Mouse (Mus musculus): Measurements from ENCODE around the gene Resf1. TPM values are rescaled to one million over a fixed set of nuclear protein-coding genes. Genes with fewer than 3 reads are reported as not detected.
"Not testable (repeated sequence)": the region's sequence is repeated elsewhere in the genome, so short reads cannot be mapped to it uniquely, and the experiment has no call there.

Resf1 gene
- total RNA-seq, 2 experiments from 2014 or later = 11.3 to 13.1 TPM

DNA sequence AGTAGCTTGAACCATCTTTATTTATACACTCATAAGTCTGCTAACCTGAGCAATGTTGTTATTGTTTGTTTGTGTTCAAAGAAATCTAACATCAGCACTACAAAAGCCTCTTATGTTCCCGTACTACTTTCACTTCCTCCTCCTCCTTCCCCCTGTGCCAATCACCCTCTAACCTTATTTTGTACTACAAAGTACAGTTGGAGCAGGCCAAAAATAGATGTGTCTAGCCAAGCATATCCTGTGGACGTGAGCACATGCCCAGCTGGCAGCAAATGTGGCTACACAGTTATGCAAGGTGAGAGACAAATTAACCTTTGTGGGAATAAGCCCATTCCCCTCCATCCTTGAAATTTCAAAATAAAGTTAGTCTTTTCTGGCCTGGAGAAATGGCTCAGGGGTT, 34.6 kb downstream of the Resf1 start:
- DNase-seq (ENCODE audit: low spot score) = no peak

DNA sequence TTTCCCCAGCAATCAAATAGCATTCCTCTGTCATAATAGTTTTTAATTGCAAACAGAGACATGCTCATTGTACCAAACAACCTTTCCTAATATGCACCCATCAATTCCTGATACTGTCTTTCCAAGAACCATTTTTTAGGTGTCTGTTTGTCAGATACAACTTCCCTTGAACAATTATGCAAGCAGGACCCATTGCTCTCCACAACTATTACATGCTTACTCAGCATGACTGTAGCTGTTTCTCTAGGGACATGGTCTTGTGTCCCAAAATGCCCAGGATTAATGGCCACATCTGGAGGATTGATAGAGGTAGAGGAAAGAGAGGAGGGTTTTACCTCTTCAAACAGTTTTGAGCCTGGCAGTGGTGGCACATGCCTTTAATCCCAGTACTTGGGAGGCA, 35.2 kb downstream of the Resf1 start:
- no peak for DNase-seq (ENCODE audit: low spot score)

DNA sequence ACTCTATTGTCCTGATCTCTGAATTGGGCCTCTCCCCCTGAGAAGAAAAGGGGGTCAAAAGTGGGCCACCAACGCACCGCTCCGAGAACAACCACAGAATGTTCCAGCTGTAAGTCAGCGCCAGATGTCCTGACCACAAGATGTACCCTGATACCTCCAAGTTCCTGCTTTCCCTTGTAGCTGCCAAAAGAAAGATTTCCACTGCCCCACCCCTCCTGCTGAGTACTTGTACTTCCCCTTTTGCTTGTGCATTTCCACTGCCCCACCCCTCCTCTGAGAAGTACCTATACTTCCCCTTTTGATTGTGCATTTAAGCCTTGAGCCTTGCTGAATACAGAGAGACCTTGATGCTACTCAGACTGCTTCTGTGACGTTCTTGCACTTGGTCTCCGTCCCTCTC, 39.0 kb downstream of the Resf1 start:
- DNase-seq (ENCODE audit: low spot score) = not testable (repeated sequence)

DNA sequence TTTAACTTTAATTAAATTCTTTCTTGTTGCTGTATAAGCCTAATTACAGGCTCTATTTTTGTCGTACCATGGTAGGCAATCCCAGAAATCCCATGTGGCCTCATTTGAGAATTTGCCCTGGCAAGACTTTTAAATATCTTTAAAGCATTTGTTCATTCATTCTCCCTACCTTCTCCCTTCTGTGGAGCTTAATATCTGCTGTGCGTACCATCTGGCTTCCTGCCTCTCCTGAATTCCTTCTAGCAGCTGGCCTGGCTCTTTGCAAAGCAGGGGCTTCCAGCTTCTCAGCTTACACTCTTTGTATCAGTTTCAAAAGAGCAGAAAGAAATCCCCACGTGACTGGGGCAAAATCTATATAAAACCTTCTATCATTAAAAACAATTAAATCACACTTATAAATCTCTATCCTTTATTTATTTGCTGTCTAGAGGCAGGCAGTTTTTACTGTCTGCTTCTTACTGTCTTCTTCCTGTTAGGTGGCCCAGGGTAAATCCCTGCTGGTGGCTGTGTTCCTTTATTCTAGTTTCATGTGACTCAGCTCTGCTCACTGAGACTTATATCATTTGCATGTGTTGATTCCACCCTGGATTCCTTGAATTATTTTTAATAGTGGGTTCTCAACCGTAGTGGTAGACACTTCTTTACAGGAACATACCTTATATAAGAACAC, 45.7 kb downstream of the Resf1 start:
- DNase-seq (ENCODE audit: low spot score) = no peak

DNA sequence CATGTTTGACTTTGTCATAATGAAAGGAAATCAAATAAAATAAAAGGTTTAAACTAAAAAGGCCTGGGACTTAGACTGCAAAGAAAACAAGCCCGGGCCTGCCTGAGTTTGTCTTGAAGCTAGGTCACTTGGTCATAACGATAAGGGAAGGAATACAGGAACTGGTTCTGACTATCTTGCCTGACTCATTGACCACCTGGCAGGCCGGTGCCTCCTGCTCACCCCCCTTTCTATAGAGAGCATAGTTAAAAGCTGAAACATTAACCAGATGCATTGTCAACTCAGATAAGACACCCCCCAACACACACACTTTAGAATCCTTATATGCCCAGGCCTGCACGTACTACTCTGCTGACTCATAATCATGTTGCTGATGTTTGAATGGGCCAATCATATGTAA, 46.6 kb downstream of the Resf1 start:
- DNase-seq (ENCODE audit: low spot score) = not testable (repeated sequence)

DNA sequence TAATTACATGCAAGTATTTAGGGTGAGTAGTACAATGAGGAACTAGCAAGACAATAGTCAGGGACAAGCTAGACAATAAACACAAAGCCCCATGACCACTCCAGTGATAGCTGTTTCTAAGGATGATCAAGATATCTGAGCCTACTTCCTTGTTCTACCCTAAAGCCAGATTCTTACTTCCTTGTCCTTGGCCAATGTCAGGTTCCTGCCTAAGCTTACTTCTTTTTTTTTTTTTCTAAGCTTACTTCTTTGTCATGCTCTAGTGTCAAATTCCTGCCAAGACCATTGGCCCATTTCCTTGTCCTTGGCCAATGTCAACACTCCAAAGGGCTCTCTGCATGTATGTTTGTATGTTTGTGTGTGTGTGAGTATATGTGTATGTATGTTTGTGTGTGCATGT, 47.9 kb downstream of the Resf1 start:
- DNase-seq (ENCODE audit: low spot score) = no peak

DNA sequence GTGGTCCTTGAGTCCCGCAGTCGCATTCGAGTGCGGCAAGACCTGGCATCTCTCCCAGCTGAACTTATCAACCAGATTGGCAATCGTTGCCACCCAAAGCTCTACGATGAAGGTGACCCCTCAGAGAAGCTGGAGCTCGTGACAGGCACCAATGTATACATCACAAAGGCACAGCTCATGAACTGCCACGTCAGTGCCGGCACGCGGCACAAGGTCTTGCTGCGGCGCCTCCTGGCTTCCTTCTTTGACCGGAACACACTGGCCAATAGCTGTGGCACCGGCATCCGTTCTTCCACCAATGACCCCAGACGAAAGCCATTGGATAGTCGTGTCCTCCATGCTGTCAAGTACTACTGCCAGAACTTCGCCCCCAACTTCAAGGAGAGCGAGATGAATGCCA, 53.3 kb downstream of the Resf1 start:
- not testable (repeated sequence) for DNase-seq (ENCODE audit: low spot score)

DNA sequence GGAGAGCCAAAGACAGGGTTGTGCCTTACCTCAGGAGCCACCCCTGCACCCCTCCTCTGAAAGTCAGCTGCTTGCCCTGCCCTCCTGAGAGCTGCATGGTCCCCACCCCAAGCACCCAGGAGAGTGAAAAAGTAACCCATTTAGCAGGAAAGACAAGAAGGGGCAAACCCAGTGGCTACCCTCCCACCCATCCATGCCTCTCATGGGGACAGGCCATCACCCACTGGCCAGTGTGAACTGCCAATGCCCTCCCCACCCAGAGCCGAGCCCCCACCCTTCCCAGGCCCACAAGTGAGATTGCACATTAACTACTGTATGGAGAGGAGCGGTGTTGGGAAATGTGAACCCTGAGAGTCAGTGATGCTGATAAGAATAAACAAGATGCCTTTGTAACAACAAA, 56.8 kb downstream of the Resf1 start:
- DNase-seq (ENCODE audit: low spot score) = not testable (repeated sequence)

DNA sequence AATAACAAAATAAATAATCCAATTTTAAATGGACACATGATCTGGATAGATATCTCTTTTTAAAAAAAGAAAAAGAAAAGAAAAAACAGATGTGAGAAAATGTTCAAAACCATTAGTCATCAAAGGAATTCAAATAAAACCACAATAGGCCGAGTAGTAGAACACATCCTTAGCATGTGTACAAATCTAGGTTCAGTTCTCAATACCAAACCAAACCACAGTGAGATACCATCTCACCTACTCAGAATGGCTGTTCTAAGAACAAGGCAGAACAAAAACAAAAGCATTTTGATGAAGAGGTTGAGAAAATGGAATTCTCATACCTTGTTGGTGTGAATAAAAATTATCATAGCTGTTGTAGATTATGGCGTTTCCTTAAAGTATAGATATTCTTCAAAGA, 57.2 kb downstream of the Resf1 start:
- DNase-seq (ENCODE audit: low spot score) = no peak

DNA sequence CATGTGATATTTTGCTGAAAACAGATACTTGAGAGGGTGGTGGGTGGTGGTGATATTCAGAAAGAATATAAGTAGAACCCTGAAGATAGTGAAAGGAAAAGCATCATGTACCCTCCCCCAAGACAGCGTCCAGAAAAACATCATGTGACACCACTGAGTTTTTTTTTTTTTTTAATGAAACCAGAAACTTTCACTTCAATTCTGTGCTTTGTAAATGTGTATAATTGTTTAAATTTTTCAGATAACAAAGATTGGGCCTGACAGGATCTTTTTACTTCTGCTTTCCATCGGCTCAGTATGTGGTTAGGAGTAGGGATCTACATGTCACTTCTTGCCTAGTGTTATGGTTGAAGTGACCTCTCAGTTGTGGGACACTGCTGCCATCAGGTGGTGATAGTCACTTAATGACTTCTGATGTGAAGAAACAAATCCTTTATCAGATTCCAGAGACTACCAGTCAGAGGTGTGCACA, 65.8 kb downstream of the Resf1 start:
- peak; percentile 84 for DNase-seq (ENCODE audit: low spot score)

DNA sequence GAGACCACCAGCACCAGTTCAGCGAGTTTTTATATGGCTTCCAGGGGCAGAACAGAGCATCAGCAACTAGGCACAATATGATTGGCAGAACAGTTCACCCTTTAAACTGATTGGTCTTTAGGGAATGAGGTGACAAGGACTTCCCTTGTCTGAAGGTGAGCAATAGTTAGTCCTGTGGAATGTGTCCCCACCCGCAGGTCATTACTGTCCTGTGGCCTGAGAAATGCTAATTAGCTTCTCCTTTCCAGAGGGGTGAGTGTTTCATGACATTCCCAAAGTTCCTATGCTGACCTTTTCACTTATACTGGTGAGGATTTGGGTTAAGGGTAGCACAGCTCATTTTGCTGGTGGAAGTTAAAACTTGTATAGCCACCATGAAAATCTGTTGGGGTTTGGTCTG, 74.3 kb downstream of the Resf1 start:
- no peak for DNase-seq (ENCODE audit: low spot score)

Other genes with a start within 250 kb of the Resf1 start
- gene Dennd5b, start 207.7 kb upstream of the Resf1 start, total RNA-seq (2021) = 10 to 100 TPM in 1 of 2 experiments, 1 to 10 TPM in 1; 5.9 to 12.4 TPM
- not detected for gene Gm10203, start 179.2 kb upstream of the Resf1 start, total RNA-seq (2021)
- 10 to 100 TPM in 1 of 2 experiments, 1 to 10 TPM in 1; 9.5 to 13.0 TPM for gene Etfbkmt, start 169.6 kb upstream of the Resf1 start, total RNA-seq (2021)
- 10 to 100 TPM; 13.4 to 15.6 TPM for gene Amn1, start 120.7 kb upstream of the Resf1 start, total RNA-seq (2021)
- under 1 TPM; 0.59 to 0.74 TPM for gene Bicd1, start 99.5 kb downstream of the Resf1 start, total RNA-seq (2021)